8 mouse cellular contexts compared by ENCODE assay signal in the genomic region with DNA sequence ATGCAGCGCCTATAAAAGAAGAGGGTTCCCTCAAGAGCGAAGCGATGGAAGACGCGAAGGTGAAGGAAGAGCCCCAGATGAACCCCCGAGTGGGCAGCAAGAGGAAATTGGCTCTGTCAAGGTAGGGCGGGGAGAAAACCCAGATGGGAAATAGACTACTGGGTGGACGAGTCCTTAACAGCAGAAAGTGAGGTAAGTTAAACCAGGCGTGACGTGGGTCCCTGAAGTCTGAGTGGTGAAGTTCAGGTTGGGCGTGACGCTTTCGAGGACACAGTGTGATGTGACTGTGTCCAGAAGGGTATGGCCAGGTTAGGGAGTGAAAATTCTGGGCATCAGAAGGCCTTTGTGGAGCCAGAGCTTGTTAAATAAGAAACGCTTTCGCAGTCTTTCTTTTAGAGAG. TPM values are rescaled to one million over a fixed set of nuclear protein-coding genes. Genes with fewer than 3 reads are reported as not detected.
DNase-seq lines count a peak whose midpoint lies in the region; ATAC-seq and TF ChIP-seq lines count a peak whose summit lies in the region.

No protein-coding gene starts in this region.

- H3K4me1 ChIP-seq in liver, adult 2 months (ENCODE audit: control insufficient read depth, insufficient read depth, low read length): peaks cover 4% of the 10 kb centered on the region
- H3K4me1 ChIP-seq in embryonic facial prominence, embryonic 11.5 days (ENCODE audit: control insufficient read depth, insufficient read depth, low read length): 0 out of 2 replicates have a peak, but pooled peaks cover 2% of the 10 kb centered on the region
- H3K4me1 ChIP-seq in intestine, embryonic 14.5 days (replicated peaks; ENCODE audit: control insufficient read depth, insufficient read depth, low read length): peaks cover 10% of the 10 kb centered on the region
- peaks cover 8% of the 10 kb centered on the region for H3K4me1 ChIP-seq in neural tube, embryonic 12.5 days

- H3K79me2 ChIP-seq in liver, adult 2 months (ENCODE audit: control insufficient read depth, insufficient read depth, low read length): 0 out of 2 replicates have a peak, but pooled peaks cover 3% of the 10 kb centered on the region

- DNase-seq in liver, adult 2 months (ENCODE audit: extremely low read depth, low read depth, low spot score): no peak
- no peak for DNase-seq in liver
- no peak for DNase-seq in embryonic facial prominence, embryonic 11.5 days (ENCODE audit: low spot score)
- DNase-seq in intestine, embryonic 14.5 days (ENCODE audit: low spot score): no peak
- no peak for DNase-seq in right cerebral cortex, adult 18-20 months
- no peak for DNase-seq in c-Kit-positive CD71-positive TER-119-positive erythroid progenitor cells, embryonic 14.5 days (ENCODE audit: low spot score)
- DNase-seq in gastrocnemius, postnatal 4 days (ENCODE audit: low spot score in 2 of 2): no peak

- WGBS in liver, adult 2 months: 38% methylated on average over 15 of the region's 15 CpGs
- WGBS in embryonic facial prominence, embryonic 11.5 days: 26% methylated on average over 15 of the region's 15 CpGs
- 27% methylated on average over 15 of the region's 15 CpGs for WGBS in intestine, embryonic 14.5 days
- WGBS in neural tube, embryonic 12.5 days: 36% methylated on average over 15 of the region's 15 CpGs

- no peak for ATAC-seq in embryonic facial prominence, embryonic 11.5 days (replicated peaks; ENCODE audit: insufficient number of reproducible peaks, low FRiP score, low TSS enrichment, low read depth)
- no peak for ATAC-seq in intestine, embryonic 14.5 days (replicated peaks; ENCODE audit: low FRiP score, low TSS enrichment, low read depth)
- no peak for ATAC-seq in neural tube, embryonic 12.5 days (ENCODE audit: low FRiP score, low read depth)

- no peak for TF ChIP-seq POLR2A in liver, adult 2 months (IDR thresholded peaks at IDR 0.05; ENCODE audit: extremely low read depth, insufficient read depth, low read length)

- H3K36me3 ChIP-seq in liver, adult 2 months (ENCODE audit: control insufficient read depth, insufficient read depth, low read length): peaks cover 11% of the 10 kb centered on the region
- no peaks in the 10 kb centered on the region; the same call in none of the 2 replicates for H3K36me3 ChIP-seq in embryonic facial prominence, embryonic 11.5 days (replicated peaks; ENCODE audit: control insufficient read depth, insufficient read depth, low read depth, low read length)
- H3K36me3 ChIP-seq in intestine, embryonic 14.5 days (ENCODE audit: control insufficient read depth, insufficient read depth, low read length): peaks cover 29% of the 10 kb centered on the region
- peaks cover 27% of the 10 kb centered on the region for H3K36me3 ChIP-seq in neural tube, embryonic 12.5 days

- H3K27me3 ChIP-seq in liver, adult 2 months (ENCODE audit: control insufficient read depth, insufficient read depth, low read length): no peaks in the 10 kb centered on the region
- no peaks in the 10 kb centered on the region for H3K27me3 ChIP-seq in embryonic facial prominence, embryonic 11.5 days (ENCODE audit: control insufficient read depth, insufficient read depth, low read length)
- no peaks in the 10 kb centered on the region for H3K27me3 ChIP-seq in intestine, embryonic 14.5 days (replicated peaks; ENCODE audit: control insufficient read depth, insufficient read depth, low read length)
- H3K27me3 ChIP-seq in neural tube, embryonic 12.5 days (replicated peaks): no peaks in the 10 kb centered on the region

- peak overlapping the region; percentile 68; the same call in 1 of the 2 replicates for H3K9ac ChIP-seq in liver, adult 2 months (ENCODE audit: low read depth, low read length)
- H3K9ac ChIP-seq in embryonic facial prominence, embryonic 11.5 days (replicated peaks; ENCODE audit: low read length): peak overlapping the region; percentile 70
- peak overlapping the region; percentile 61 for H3K9ac ChIP-seq in intestine, embryonic 14.5 days (ENCODE audit: low read length)
- peak overlapping the region; percentile 61 for H3K9ac ChIP-seq in neural tube, embryonic 12.5 days

- no peaks in the 10 kb centered on the region for H3K9me3 ChIP-seq in embryonic facial prominence, embryonic 11.5 days (replicated peaks; ENCODE audit: control insufficient read depth, low read length)
- no peaks in the 10 kb centered on the region for H3K9me3 ChIP-seq in intestine, embryonic 14.5 days (ENCODE audit: control insufficient read depth, low read length)
- H3K9me3 ChIP-seq in neural tube, embryonic 12.5 days: no peaks in the 10 kb centered on the region

- H3K27ac ChIP-seq in liver, adult 2 months (replicated peaks; ENCODE audit: insufficient read depth, low read depth, low read length): no peak overlapping the region
- no peak overlapping the region for H3K27ac ChIP-seq in embryonic facial prominence, embryonic 11.5 days (replicated peaks; ENCODE audit: low read depth, low read length)
- no peak overlapping the region for H3K27ac ChIP-seq in intestine, embryonic 14.5 days (ENCODE audit: low read depth)
- no peak overlapping the region for H3K27ac ChIP-seq in neural tube, embryonic 12.5 days

- peak overlapping the region; percentile 71 for H3K4me2 ChIP-seq in embryonic facial prominence, embryonic 11.5 days (ENCODE audit: low read depth, low read length)
- peak overlapping the region; percentile 94 for H3K4me2 ChIP-seq in intestine, embryonic 14.5 days (ENCODE audit: low read length)
- peak overlapping the region; percentile 75 for H3K4me2 ChIP-seq in neural tube, embryonic 12.5 days (replicated peaks)

- H3K4me3 ChIP-seq in liver, adult 2 months (ENCODE audit: insufficient read depth, low read depth, low read length): peak overlapping the region; percentile 81; the same call in 1 of the 2 replicates
- peak overlapping the region; percentile 74 for H3K4me3 ChIP-seq in embryonic facial prominence, embryonic 11.5 days (ENCODE audit: low read depth, low read length)
- H3K4me3 ChIP-seq in intestine, embryonic 14.5 days (ENCODE audit: low read depth, low read length): peak overlapping the region; percentile 97
- peak overlapping the region; percentile 69 for H3K4me3 ChIP-seq in neural tube, embryonic 12.5 days

- no peak for TF ChIP-seq CTCF in liver, adult 2 months (IDR thresholded peaks at IDR 0.05; ENCODE audit: low read depth, low read length)

RNA-seq across cellular contexts. Expression of a gene that starts 0.9 kb away (rescaled TPM):
- total RNA-seq in liver, adult 2 months (2014; rRNA removed): 3.9 and 4.9 TPM in 2 replicates
- 1.6 and 1.8 TPM in 2 replicates for polyA plus RNA-seq in liver, adult 2 months (2012; rRNA removed)
- 47.2 and 47.5 TPM in 2 replicates for polyA plus RNA-seq in embryonic facial prominence, embryonic 11.5 days (2014; fragmentation: Nextera tagmentation; extraction: Ambion mirVana)
- 29.3 and 32.5 TPM in 2 replicates for polyA plus RNA-seq in intestine, embryonic 14.5 days (2014; fragmentation: Nextera tagmentation; extraction: Ambion mirVana)
- polyA plus RNA-seq in neural tube, embryonic 12.5 days (2016; fragmentation: Nextera tagmentation; extraction: Ambion mirVana): 38.4 and 40.4 TPM in 2 replicates
- total RNA-seq in gastrocnemius, postnatal 4 days (2021): 10 to 100 TPM; 18.3 to 19.2 TPM

Comparison
In these comparisons a context has a peak if more than half of its experiments do, and no peak if none do; other contexts are left out.
1. RNA of a gene that starts 0.9 kb away (polyA plus RNA-seq): 47.2 to 47.5 TPM in embryonic facial prominence, embryonic 11.5 days, 38.4 to 40.4 TPM in neural tube, embryonic 12.5 days and 29.3 to 32.5 TPM in intestine, embryonic 14.5 days; 1.6 to 1.8 TPM in liver, adult 2 months; every median in the first group is over 10 times any median in the second.
2. Peak in every context shown above with its lines, with median percentiles within 50 percentile points of each other: H3K4me3 ChIP-seq, H3K9ac ChIP-seq and H3K4me2 ChIP-seq.